Mouse (Mus musculus) frontal cortex, postnatal 36 days (tissue): ENCODE results near the gene Sugct.
A peak's percentile ranks its signal among the peaks of the same experiment; 100 is the strongest.

ENCODE experiments used
- DNase-seq, 2 experiments: peaks; one replicate each; pipeline ENCODE4 v3.0.0; 2022; ENCODE audit warnings: low spot score in 2 of 2

Sugct gene

DNA sequence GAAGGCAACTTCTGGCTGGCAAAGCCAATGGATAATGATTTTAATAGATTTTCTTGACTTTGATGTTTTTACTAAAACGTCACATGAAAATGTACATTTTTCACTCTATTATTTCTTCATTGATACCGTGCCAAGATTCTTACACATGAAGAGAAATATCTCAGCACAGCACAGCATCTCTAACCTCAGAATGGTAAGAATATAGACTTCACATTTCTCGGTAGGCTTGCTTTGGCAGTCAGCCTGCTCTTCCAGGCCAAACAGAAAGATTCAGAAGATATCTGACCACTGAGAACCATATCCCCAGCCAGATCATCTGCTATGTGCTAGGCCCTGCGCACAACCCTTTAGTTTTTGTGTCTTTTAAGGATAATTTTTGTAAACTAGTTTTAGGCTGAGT lies 657.0 kb downstream of the Sugct start:
- no peak for DNase-seq

DNA sequence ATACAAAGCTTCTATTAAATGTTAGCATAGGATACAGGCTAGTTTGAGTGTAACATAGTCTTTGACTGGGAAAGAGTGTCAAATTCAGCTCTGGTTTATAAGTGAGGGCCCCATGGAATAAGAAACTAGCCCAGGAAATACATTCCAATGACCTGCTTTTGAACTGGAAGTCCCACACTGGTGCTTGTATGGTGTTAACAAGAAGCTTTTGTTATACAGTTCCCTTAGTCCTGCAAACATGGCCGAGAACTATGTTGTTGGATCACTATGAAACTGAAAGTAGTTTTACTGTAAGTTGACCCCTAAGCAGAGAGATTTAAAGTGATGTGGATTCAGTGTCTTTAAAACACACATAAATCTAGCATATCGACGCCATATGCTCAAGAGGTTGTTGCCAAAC lies 657.5 kb downstream of the Sugct start:
- no peak for DNase-seq

DNA sequence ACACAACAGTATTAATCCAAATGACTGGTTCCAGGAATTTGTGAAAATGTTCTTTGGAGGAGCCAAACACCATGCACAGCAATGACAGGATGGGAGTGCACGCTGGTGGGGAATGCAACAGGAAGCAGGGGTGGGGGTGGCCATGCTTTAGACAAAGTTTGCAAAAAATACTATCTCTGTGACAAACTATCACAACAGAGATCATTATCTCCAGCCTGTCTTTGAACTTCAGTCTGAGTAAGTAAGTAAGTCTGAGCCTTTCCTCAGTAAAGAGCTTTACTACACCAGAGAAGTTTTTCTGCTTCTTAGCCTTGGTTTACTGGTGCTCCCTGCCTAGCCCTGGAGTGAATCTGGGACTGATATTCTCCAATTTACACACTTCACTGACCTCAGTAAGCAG lies 664.6 kb downstream of the Sugct start:
- no peak for DNase-seq

DNA sequence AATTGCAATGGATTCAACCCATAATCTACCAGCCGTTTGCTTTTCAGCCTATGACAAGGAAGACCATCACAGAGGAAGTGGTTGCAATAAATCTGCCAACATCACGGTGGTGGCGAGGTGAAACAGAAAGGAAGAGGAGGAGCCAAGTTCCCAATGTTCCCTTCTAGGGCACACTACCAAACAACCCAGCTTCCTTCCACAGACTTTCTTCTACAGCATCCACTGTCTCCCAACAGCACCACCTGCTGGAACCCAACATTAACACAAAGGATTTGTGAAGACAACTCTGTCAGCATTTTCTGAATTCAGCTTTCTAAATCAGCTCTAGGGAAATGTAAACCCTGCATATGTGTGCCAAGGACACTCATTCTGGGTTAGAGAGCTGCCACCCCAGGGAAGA lies 666.8 kb downstream of the Sugct start:
- DNase-seq: peak; percentile 27 to 68

DNA sequence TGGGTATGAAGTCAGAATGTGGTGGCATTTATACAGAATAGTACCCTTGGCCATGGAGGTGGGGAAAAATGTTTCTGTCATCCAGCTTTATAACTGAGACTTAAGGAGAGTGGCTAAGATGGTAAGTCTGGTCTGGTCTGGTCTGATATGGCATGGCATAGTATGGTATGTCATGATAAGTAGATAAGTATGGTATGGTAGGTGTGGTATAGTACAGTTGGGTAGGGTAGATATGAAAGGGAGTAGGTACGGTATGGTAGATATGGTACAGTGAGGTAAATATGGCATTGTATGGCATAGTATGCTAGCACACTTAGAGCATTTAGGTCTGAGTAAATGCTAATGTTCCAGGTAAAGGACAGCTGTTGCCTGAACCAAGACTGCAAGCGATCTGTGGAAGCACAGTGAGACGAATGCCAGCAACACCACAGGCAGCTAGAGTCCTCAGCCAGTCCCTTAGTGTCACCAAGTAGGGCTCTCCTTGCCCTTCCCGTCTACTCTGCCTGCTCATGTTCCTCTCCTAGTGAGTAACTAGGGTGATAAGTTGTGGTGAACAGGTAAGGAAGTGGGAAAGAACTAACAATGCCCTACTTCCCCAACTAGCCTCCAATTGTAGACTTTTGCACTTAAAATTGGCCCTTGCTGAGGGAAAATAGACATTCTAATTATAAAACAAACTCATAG lies 667.4 kb downstream of the Sugct start:
- no peak for DNase-seq

DNA sequence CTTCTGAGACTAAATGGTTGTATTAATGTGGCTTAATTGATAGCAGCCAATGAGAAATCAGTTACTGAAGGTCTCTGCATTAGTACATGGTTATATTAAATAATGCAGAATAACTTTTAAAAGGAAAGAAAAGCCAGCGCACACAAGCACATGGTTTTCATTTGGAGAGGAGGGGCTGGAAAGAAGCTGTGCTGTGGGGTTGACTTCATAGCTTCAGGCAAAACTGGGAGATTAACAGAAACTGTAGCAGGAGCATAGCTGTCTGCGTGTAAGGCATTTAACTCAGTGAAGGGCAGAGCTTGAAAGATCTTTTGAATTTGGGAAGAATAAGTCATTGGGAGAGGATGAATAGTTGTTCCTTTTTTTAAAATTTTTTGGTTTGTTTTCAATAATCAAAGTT lies 668.4 kb downstream of the Sugct start:
- no peak for DNase-seq

DNA sequence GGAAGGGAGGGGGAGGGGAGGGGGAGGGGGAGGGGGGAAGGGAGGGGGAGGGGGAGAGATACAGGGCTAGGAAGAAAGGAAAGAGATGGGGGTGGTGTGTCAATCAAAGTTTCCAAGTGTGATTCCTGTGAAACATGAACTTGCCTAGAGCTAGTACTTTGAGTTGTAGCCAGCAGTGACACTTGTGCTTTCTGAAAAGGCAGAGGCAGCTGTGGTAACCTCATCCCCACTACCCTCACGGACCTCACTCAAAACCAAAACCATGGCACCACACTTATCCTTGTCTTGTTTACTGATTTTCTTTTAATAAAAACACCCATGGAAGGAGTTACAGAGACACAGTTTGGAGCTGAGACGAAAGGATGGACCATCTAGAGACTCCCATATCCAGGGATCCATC lies 698.9 kb downstream of the Sugct start:
- no peak for DNase-seq

DNA sequence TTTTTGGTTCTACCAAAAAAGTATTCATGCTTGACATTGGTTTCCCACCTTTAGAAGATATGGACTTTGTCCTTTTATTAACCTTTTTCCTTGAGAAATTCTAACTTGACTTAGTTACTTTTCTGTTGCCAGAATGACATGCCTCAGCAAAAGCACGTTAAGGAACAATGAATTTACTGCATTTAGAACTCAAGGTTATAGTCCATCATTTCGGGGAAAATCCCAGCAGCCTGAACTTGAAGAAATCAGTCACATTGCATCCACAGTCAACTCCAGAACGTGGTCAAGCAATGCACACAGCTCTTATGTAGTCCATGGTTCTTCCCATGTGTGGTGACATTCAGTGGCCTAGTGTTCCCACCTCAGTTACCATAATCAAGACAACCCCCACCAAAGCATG lies 700.0 kb downstream of the Sugct start:
- no peak for DNase-seq

DNA sequence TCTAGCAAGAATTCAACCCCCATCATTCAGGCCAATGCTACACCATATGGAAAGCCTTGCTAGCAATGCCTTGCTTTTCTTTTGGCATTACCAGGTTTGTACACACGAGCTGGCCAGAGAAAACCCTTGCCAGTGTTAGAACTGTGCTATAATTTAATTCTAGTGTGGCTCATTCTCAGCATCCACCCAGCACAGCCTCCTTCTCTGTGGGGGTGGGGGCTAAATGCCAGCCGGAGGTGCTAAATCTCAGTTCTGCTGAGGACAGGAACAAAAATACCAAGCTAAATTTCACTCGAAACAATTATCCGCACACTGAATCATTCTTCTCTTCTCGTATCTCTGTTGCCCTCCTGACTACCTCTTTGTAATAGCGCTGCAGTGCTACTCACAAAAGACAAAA lies 717.6 kb downstream of the Sugct start:
- DNase-seq: peak; percentile 79 to 84

DNA sequence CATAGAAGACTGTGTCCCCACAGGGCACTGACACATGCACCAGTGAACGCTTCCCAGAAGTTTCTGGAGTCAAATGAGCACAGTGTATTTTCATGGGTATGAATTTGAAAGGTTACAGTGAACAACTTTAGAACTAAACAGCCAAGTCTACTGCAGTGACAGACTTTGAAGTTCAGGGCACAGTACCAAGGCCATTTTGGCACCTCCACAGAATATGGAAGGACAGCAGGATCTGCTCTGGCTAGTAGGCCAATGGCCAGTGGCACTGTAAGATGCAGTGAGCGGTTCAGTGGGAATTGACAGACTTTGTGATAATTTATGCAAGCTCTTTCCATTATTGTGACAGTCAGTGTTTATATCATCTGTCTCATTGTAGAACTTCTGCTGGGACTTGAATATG lies 724.1 kb downstream of the Sugct start:
- no peak for DNase-seq

DNA sequence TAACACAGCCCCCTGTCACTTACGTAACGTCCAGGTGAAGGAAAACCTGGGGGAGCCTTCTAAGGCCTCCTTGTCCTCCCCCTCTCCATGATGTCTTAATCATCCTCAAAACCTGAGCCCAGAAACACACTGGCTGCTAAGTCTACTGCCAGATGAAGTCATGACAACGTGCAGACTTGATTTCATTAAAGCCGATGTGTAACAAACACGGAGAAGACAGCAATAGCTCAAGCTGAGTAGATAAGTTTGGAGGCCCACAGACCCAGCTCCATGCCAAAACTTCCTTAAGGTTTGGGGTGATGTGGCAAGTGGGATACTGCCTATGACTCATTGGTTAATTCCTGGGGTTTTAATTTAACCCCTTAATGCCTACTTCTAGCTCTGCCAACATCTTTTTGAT lies 726.4 kb downstream of the Sugct start:
- DNase-seq: peak; percentile 3 to 5

DNA sequence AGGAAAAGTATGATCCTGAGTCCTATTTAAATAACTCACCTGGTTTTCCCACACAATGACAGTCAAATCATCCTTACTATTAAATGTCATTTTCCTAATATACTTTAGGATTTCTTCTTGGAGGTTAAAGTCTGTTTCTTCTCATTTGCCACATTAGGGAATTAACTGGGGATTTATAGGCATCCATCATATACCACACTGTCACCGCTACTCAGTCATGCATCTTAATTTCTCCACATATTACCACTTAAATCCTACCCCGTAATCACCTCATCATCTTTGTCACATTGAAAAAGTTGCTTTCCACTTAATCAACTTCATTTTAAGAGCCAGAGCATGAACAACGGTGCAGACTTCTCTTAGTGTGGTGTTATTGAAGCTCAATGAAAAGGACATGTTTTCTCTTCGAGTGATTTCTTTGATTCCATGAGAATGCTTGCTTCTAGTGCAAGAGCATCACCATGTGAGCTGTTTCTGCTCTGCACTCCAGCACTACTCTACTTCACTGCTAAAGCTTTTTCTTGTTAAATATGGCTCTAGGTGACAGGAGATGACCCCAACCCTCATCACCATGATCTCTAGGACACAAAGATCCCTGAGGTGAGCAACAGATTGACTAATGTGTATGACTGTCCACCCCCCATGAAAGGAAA lies 730.4 kb downstream of the Sugct start:
- DNase-seq: no peak

DNA sequence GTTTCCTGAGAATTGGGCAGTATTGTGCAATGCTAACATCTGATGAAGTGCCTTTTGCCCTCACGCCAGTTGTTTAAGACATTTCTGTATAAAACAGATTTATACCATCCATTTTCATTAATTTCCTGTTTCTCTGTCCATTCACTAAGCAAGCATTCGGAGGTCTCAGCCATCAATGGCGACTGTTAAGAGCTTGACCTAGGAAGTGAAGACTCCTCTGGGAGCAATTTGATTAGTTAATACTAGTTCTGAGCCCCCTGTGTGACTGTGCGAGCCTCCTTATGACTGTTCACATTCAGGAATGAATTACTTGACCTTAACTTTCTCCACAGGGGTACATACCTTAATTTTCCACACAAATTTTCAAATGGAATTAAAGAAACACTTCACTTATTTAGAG lies 743.3 kb downstream of the Sugct start:
- DNase-seq: no peak

DNA sequence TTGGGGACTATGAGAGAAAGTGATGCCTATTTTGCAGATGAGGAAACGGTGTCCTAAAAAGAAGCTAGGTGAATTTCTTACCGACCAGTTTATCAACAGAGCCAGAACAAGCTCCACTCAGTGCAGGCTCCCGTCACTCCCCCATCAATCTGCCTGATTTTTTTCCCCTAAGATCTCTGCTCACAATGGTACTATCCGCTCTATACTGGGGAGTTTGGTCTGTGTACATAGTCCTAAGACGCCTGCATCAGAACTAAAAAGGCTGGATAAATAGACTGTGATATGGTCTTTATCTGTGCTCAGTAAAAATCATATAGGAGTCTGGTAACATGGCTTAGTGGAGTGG lies 755.9 kb downstream of the Sugct start:
- DNase-seq: no peak

DNA sequence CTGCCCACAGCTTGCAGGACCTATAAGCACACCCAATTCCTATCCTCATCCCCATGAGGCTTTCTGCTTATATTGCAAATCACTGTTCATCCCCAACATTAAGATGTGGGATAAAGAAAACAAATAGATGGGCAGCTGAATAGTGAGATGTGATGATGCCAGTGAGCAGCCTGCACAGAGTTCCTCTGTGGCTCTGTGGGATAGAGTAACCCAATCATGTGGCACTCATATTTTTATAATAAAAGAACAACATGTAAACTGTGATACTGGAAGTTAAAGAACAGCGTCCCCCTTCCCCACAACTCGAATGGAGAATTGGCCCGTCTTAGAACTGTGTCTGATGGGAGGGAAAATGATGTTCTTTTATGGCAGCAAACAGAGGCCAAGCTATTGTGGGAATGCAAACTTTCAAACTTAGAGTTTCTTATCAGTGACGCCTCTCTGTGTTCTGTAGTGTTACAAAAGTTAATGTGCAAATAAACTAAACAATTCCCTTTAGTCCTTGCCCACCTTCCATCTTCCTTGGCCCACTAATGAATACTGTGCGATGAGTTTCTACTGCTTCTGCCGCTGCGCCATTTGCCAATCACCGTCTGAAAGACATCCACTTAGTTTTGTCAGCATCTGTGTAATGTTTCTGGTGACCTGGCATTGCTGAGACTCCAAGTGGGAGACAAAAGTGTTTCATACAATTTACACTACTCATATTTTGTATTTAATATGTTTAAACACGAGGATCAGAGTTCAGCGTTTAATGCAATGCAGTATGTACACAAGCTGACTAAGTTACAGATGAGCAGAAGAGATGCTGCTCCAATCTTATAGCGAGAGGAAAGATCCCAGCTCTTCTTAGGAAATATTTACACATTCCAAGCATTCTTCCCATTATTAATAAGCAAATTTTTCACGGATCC lies 756.5 kb downstream of the Sugct start:
- no peak for DNase-seq

DNA sequence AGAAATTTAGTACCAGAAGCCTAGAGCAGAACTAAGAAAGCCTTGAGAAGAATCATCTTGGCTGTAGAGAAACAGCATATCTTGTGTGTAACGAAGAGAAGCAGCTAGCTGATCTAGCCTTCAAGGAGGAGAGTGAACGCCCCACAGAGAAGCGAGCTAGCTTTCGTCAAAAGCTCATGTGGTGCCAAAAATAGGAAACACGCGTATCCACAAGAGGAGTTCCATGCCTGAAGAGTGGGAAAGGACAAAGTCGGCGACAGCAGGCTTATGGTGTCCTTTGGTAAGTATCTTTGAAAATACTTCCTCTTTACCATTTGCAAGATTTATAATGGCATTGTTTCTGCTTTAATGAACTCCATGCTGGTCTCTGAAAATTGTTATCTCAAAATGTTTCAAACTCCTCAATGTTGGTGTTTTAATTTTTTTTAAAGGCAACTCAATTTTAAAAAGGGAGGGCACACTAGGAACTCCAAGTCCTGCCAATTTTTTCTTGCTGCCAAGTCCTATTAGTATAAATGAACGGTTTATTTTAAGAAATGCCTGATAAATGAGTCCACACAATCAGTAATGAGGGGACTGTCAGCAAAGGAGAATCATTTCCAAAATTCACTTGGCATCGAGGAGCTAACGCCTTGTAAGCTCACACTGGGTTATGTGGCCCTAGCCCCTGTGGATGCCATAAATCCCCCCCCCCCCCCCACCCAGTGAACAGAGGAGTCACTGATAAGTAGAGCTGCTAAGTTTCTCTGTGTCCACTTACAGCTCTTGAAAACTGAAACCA lies 757.7 kb downstream of the Sugct start:
- peak; percentile 6 to 10 for DNase-seq

DNA sequence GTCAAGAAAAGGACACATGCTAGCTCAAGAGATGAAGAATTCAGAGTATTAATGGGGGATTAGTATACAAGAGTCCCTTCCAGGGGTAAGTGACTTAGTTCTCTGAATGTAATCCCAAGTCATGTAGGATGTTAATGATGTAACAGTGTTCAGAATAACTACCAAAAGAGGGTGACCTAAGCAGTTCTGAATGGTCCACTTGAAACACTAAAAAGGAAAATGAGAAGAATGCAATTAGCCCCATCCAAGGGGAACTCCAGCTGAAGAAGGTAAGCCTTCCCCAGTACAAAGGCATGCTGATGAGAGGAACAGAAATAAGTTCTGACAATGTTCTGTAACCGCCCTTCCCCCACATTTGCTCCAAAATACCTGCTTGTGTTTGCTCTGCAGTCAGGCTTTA lies 760.3 kb downstream of the Sugct start:
- DNase-seq: no peak

DNA sequence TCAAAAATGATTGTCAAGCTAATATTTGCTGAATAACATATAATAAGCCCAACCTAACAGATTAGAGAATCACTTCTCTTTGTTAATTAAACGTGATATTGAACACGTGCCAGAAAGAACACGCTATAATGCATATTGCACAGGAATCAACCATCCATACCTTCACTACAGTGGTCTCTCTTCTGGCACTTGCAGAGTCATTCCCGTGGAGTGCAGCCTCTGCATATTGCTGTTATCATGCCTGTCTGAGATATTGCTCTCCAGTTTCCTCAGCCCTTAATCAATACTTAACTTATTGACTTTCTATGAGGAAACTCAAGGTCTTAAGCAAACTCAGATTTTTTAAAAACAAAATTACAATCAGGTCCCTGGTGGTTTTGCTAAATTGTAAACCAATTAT lies 761.8 kb downstream of the Sugct start:
- no peak for DNase-seq

DNA sequence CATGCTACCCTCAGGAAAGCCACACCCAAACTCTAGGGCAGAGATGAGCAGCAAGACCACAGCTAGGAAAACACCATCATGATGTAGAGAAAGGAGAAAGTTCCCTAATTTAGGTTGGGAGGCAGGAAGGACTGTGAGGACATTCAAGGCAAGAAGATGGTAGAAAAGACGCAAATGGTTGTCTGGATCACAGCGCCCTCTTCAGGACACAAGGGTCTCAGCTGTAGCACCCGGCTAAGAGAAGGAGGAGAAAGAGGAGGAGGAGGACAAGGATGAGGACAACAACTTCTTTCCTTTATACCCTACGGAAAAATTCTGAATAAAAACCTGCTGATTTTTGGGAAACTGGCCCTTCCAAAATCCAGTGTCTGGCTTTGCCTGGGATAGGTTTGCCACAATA lies 774.0 kb downstream of the Sugct start:
- no peak for DNase-seq

DNA sequence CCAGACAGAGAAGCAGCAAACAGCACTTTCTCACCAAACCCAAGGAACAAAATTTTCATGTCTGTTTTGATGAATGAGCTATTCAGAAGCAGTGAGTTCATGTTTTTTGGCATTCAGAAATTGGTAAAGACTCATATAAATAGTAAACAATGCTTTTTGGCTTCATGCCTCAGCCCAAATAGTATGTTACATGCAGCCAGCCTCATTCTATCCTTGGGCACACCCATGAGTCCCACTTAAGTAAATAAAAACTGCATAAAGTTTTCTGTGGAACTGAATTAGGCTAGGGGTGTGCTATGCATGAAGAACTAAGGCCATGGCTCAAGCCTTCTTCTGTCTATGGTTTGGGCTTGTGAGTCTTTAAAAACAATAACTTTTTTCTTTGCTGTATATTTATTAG lies 779.7 kb downstream of the Sugct start:
- DNase-seq: no peak

DNA sequence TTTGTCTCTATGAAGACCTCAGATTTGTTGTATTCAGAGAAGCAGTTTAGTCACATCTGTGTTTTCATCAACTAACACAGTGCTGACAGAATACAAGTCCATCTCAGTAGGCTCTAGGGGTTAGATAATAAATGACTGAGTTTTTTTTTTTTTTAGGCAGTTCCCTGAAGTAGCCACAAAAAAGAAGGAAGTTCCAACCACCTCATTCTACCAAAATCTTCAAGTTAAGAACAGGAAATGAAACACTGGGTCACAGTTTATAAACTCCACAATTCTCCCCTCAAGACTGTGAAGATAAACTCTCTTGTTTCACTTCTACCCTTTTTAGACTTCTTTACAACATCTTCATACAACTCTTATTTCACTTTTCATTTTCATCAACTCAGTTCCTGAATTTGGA lies 783.1 kb downstream of the Sugct start:
- DNase-seq: no peak

DNA sequence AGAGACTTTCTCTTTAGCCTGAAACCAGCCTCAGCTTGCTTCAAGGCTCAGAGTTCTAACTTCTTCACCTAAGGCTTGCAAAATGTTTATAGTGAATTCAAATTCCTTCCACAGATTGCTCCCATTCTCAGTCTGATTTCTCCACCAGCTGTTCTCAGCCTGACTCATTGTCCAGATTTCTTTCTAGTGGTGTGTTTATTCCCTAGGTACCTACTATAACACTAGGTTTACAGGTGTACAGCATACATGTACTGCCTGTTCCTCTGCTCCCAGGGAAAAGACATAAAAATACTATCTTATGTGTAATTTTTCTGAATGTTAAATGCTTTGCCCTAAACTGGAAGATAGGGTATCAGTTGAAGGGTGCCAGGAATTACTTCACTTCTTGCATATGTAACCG lies 788.4 kb downstream of the Sugct start:
- DNase-seq: no peak
